Mouse (Mus musculus) ES-CJ7 (cell line): ENCODE data around the gene Defb48.
A peak's percentile ranks its signal among the peaks of the same experiment; 100 is the strongest.

Experiments
- DNase-seq: peaks from one replicate; pipeline ENCODE4 v3.0.0; 2011; ENCODE audit warnings: low read depth, low spot score

Defb48 gene

DNA sequence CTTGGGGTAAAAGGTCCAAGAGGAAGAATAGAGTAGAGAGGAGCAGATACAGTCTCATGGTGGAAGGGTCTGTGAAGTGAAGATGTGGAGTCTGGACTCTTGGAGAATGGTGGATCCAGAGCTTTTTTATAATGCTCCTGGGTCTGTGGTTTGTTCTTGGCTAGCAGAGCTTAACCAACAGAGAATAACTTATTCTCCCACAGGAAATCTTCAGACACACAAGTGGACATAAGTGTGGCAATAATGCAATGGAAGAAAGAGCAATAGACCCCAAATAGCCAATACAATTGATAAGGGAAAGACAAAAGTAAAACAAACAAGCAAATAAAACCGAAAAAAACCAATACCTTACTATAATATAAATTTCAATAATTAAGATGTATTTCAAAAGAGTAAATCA, at the start of gene Defb48:
Gene Defb48 (minus strand): TSS at position 101 of the 400 bp plus-strand sequence.
- DNase-seq, result no peak

- no peak for DNase-seq
These were observed 36.3 kb upstream of the Defb48 start for GRCm38 (mm10) chr14:63020524-63021156.

GRCm38 (mm10) chr14:63014667-63015066, 30.4 kb upstream of the Defb48 start:
- DNase-seq, result no peak

GRCm38 (mm10) chr14:63013082-63013481, 28.8 kb upstream of the Defb48 start:
- DNase-seq, result no peak

- DNase-seq, result no peak
These were observed 27.2 kb upstream of the Defb48 start, which contains the start of gene Defb43 for GRCm38 (mm10) chr14:63011471-63011870. Gene Defb43, plus strand, starts transcription at chr14:63011771.

DNA sequence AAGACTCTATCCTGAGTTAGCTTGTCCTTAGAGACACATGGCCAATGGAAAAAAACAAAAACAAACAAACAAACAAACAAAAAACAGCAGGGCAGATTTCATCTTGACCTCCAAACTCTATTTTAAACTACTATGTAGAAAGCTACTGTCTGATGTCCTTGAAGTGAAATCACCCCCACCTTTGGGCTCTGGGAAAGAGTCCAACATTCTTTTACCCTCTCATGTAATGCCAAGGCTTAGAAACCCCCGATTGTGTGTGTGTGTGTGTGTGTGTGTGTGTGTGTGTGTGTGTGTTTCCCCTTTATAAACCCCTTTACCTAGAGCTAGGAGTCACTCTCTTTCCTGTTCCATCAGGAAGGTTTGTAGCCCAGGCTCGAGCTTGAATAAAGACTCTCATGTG, 18.3 kb upstream of the Defb48 start:
- no peak for DNase-seq

DNA sequence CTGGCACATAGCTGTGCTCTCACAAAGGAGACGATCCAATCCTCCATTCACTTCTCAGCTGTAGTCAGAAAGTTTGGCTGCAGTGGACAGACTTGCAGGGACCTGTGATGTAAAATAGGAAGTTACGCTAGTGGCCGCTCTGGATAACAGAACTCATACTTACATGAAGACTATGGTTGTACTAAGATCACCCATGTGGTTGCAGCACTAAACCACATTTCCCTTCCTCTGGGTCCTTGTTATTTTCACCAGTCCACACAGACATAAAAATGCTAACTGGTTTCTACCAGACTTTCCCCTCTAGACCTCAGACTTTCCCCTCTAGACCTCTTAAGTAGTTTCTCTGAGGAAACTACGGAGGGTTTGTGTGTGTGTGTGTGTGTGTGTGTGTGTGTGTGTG, 14.7 kb upstream of the Defb48 start:
- DNase-seq, result no peak

DNA sequence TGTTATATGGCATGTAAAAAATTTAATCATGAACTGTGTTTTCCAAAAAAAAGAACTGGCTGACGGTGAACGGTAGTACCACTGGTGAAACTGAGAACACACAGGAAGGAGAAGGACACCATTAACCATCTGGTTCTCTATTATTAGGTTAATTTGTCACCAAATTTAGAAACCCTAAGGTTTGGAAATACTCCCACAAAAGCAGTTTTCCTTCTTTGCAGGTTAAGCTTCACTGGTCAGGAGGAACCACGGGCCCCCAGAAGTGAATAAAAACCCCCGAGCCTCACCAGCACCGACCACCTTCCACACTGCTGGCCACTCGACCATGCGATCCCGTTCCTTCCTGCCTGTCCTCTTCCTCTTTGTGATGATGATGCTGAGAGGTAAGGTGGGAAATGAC, 13.5 kb upstream of the Defb48 start, which contains the start of gene Defb47:
Gene Defb47 (plus strand): TSS at position 301 of the 400 bp plus-strand sequence.
- DNase-seq, result no peak

DNA sequence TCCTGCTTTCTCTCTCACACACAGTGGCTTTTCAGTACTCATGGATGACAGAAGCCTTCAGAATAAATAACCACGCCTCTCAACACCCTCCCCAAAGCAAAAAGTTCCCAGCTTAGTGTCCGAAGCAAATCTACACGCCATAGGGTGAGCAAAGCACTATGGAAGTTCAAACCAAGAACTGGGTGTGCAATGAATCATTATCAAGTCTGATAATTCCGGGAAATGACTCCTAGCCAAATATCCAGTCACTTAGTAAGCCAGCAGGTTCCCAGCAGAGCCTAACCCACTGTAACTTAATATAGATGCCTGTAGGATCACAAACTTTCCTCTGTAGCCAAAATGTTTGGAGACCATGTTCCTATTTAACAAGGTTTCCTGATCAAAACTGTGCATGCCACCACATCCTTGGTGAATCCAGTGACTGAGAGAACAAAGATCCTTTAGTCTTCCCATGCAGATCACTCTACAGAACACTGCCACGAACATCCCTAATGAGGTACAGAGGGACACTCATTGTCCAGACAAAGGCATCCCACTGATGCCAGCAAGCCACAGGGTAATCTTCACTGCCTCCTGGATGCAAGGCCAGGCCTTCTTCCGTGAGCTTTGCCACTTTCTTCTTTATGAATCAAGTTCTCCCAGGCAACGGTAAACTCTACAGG, 7.7 kb upstream of the Defb48 start:
- no peak for DNase-seq

DNA sequence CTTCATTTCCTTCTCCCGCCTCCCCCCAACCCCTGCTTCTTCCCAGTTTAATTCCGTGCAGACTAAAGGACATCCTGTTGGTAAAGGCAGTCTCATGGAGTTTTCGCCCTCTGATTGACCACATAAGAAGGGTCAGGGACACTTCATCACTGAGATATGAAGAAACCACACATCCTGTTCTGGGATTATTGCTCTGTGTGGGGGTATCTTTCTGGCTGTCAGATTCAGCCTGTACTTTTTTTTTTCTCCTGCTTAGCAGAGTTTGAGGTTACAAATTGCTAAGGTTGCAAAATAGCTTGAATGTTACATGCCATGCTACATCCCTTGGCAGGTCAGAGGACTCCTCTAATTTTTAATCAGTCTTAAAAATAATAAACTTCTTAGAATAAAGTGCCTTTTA, 7.0 kb upstream of the Defb48 start:
- DNase-seq, result no peak

DNA sequence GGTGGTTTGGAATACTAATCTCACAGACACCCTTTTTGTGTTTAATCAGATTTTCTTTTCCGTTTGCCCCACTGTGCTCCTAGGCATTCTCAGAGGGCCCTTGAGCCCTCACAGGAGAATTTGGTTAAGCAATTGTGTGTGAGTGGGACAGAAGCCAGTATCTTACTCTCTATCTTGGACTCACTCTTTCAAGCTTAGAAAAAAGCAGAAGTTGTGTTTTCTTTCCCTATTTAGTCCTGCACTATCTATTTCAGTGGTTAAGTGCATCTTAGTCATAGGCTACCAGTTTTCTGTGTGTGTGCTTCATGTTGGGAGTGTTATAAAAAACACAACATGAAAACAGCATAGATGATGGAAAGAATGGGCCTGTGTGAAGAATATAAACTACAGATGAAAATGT, 4.5 kb downstream of the Defb48 start:
- no peak for DNase-seq

- DNase-seq, result peak; percentile 49
These were observed 9.3 kb downstream of the Defb48 start for GRCm38 (mm10) chr14:62975046-62975445.

DNA sequence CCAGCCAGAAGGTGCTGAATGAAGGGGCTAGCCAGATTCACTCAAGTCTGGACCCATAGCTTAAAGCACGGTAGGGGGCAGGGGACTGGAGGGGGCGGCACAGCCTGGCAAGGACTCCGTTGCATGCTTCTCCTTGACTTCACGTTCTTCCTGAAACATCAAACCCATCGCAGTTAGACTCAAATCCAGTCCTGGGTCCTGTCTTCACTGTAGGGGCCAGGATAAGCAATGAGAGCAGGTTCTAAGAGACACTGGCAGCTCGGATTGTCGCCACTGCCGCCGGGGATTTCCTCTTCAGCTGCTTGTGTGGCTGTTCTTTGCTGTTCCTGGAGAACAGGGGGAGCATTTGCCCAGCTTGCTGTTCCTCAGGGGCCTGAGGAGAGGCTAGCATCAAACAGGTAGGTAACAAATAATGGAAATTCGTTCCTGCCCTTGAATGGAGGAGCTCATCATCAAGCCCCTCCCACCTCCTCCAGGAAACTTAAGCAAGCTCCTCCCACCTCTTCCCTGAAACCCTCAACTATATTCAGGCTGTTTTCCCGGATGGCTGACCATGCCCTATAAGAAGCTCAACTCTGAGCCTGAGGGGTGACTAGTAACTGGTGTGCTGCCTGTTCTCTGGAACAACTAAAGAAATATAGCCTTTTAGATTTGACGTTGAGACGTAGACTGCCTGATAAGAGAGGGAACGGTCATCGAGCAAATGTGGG, 18.3 kb downstream of the Defb48 start:
- peak; percentile 19 for DNase-seq

GRCm38 (mm10) chr14:62965342-62965741, 19.0 kb downstream of the Defb48 start:
- DNase-seq, result peak; percentile 28

DNA sequence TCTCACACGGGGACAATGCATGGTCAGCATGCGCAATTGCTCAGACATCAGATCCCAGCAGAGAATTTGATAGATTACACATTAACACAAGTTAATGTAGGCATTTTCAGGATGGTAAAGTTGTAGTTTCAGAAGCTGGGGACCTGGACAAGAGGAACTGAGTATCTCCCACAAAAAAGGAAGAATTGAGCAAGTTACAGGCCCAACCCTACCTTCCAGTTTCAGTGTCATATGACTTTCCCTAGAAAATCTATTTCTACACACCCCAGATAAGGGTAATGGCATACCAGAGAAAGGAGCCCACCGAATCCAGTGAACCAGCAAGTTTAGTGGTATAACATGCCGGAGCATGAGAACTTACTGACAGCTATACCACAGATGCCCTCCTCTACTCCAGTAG, 20.7 kb downstream of the Defb48 start:
- no peak for DNase-seq

DNA sequence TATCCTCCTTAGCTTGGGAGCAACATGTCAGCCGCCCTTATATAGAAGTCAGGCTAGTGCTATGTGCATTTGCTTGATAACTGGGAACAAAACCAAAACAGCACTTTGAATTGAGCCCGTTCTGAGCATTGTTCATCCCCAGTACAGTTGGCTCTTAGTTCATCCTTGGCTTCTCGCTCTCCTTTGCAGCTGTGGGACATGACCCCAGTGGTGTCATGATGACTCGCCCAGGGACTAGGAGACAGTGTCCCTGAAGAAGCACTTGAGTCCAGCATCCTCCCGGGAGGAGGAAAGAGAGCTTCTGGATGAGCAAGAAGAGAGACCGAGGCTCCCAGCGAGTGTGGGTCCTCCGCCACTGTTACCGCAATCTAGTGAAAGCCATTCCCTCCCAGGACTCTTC, 28.2 kb downstream of the Defb48 start:
- no peak for DNase-seq

DNA sequence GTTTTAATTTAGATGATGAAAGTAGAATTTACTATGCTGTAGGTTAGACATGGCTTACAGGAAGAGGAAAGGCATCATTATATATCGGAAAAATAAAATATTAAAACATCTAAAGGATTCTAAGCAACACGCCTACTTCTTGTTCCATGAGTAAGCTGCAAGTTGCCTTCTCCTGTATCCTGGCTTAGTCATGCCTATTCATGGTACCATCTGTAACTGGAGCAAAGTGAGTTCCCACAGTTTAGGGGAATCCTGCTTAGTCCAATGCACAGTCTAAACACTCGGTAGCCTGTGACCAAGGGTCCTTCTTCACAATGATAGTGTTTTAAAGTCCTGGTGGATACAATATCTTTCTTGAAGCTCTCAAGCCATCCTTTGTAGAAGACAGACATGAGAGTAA, 37.5 kb downstream of the Defb48 start:
- DNase-seq, result no peak

- no peak for DNase-seq
These were observed 43.8 kb downstream of the Defb48 start for GRCm38 (mm10) chr14:62940383-62941074.

DNA sequence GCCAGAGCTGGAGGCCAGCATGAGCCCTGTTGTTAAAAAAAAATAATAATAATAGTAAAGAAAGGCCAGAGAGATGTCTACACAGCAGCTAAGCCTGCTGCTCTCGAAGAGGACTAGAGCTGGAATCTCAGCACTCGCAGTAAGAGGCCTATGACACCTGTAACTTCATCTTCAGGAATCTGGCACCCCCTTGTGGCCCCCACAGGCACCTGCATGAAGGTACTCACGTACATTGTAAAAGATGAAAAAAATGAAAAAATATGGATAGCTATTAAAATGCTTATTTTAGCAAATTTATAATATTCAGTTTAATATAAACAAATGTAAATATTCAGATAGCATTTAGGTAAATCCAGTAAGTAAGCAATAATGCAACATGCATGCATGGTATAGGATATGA, 44.9 kb downstream of the Defb48 start:
- DNase-seq, result peak; percentile 46

DNA sequence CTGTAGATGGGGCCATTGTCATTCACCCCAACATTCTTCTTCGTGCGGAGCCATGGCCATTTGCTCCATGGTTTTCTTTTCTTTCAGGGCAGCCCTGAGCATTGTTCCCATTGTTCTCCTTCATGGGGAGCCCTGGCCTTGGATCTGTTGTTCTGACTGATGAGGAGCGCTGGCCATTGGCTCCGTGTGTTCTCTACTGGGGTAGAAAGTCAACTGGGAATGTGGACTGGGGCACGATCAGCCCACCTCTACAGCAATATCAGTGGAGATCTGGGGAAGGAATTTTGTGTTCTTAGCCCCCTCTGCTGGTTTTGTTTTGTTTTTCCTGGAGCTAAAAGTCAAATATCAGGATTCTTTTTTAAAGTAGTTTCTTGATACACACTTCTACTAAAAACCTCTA, 46.6 kb downstream of the Defb48 start:
- DNase-seq, result peak; percentile 31

GRCm38 (mm10) chr14:62936631-62937380, 47.5 kb downstream of the Defb48 start:
- no peak for DNase-seq
